Mouse (Mus musculus) right cerebral cortex, adult 2 months (tissue): ENCODE results near the gene Gpatch1.

Source experiments
- DNase-seq, 2 experiments: peaks; one replicate each; pipeline ENCODE4 v3.0.0; 2021 to 2022; ENCODE audit warnings: low spot score in 2 of 2

The Gpatch1 gene

GRCm38 (mm10) chr7:35317729-35318609, at the start of gene Gpatch1:
Gpatch1 (minus strand) TSS chr7:35318440.
- peak; percentile 98 to 99 for DNase-seq

- no peak for DNase-seq
Observed at GRCm38 (mm10) chr7:35365161-35365910, 47.1 kb upstream of the Gpatch1 start.

DNA sequence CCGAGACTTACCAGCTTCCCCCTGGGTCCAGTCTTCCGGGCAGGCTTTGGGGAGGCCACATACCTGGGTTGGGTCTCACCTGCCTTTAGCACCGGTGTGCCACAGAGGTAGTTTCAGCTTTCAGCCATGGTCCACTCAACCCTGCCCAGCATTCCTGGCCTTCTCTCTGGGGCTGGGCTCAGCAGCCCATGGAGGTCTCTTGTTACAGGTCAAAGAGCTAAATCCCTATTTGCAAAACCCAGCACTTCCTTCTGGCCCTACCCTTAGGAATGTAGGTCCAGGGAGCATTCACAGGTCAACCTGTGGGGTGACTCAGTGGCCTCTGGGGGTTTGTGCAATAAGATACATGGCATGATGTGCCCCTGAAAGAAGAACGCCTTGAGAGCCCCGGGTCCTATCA, 44.6 kb upstream of the Gpatch1 start:
- DNase-seq: no peak

DNA sequence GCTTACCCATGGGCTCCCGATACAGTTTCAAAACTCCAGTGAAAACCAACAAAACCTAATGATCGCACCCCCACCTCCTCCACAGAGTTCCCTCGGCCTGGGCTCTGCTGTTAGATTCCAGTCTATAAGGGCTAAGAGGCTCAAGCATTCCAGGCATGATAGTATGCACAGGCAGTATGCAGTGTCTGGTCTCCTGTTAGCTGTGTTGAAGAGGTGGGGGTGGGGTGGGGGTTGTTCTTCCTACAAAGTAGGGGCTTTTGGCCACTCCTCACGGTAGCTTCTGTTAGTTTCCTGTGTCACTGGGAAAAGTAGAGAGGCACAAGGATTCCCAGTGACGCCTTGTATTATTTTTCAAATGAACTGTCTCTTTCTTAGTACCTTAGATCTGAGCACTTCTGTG, 44.0 kb upstream of the Gpatch1 start:
- DNase-seq: no peak

- no peak for DNase-seq
Observed at GRCm38 (mm10) chr7:35357621-35358020, 39.4 kb upstream of the Gpatch1 start.

DNA sequence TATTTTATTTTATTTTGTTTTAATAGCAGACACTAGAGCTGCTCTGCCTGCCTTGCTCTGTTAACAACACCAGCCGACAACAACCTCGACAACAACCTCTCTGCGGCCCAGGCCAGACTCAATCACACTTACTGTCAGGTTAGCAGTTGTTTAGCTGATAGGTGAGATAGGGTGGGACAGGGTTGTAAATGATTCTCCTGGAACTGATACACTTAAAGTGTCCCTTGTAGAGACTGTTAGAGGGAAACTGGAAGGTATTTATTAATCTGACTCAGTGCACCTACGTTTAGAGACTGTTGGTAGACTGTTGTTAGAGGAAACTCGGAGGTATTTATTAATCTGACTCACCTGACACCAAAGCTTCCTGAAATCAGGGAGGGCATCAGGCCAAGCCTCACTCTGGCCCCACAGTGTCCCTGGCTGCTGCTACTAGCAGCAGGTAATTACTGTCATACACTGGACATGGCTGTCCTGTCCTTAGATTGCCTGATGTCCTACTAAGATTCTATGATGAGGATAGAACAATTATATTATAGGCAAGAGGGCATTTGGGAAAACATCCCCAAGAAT, 37.1 kb upstream of the Gpatch1 start:
- no peak for DNase-seq

GRCm38 (mm10) chr7:35353306-35353705, 35.1 kb upstream of the Gpatch1 start:
- no peak for DNase-seq

DNA sequence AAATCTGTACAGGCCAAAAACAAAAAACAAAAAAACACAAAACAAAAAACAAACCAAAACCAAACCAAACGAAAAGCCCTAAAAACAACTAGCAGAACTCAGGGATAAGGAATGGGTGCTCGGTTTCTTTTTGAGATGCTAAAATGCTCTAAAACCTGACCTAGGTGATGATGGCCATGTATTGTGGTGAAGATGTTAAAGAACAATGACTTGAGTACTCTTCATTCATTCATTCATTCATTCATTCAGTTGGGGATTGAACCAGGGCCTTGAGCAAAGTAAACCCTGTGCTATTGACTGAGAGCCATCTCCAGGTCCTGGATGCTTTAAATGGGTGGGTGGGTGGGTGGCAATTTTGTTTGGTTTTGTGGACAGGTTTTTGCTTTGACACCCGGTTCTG, 32.9 kb upstream of the Gpatch1 start:
- DNase-seq: no peak

GRCm38 (mm10) chr7:35349886-35350684, 31.8 kb upstream of the Gpatch1 start:
- DNase-seq: no peak

GRCm38 (mm10) chr7:35349022-35349421, 30.8 kb upstream of the Gpatch1 start:
- DNase-seq: no peak

DNA sequence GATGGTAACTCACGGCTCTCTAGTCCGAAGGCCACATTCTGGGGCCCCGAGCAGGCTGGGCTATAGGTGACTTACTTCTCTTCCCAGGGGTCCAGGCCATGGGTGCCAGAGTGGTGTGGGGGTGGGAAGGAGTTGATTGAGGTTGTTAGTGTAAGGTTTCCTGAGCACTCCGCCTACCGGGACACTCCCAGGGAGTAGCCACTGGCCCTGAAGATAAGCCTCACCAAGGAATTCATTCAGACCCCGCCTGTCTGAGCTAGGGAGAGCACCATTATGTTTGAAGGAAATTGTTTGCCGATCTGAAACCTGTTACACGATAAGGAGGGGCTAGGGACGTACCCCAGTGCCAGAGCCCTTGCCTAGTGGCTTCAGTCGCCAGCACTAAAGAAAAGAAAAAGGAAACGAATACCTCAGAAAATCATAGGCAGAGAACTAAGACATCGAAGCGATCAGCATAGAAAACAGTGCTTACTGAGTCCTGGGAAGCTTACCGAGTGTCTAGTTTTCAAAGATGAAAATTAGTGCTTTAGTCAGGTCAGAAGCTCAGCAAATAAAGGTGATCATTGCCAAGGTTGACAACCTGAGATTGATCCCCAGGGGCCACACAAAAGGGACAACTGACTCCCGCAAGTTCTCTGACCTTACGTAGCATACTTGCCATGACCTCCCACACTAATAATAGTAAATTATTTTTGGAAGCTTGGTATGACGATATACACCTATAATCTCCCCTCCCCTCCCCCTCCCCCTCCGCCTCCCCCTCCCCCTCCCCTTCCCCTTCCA, 29.9 kb upstream of the Gpatch1 start:
- DNase-seq: no peak

GRCm38 (mm10) chr7:35344785-35345330, 26.6 kb upstream of the Gpatch1 start:
- DNase-seq: no peak

DNA sequence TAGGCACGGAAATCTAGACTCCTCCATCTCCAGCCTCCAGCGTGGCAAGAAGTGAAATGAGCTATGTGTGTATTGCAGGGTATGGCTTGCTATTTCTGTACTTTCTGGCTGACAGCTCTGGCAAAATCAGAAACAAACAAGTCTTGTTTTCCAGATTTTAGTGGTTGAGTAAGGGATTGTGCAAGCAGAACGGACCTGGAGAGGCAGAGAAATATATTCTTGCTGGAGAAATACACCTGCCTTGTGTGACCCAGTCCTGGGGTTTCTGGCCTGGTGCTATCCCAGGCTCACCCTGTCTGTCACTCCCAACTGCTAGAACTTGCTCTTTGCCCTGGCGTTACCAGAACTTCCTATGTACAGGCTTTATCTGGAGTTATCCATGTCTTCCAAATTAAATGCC, 24.3 kb upstream of the Gpatch1 start:
- peak; percentile 18 to 25 for DNase-seq

GRCm38 (mm10) chr7:35341282-35341681, 23.0 kb upstream of the Gpatch1 start:
- no peak for DNase-seq

DNA sequence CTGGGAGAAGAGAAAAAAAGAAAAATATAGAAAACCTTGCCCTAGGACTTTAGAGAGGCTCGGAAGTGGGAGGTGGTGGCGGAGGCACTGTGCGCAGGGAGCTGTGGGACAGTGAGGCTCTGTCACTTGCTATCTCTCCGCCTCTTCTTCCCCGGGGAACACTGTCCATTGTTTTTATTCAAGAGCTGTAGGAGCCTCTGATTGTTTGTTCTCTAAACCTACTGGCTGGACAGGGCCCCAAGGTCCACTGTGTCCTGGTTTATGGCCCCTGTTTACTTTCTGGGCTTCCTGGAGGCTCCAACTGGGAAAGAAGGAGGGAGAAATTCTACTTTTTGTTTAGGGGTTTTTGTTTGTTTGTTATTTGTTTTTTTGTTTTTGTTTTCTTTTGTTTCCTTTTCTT, 22.0 kb upstream of the Gpatch1 start:
- DNase-seq: no peak

GRCm38 (mm10) chr7:35334527-35335452, 16.6 kb upstream of the Gpatch1 start:
- DNase-seq: peak; percentile 8 to 18

- peak; percentile 98 to 99 for DNase-seq
Observed at GRCm38 (mm10) chr7:35333692-35334526, 15.7 kb upstream of the Gpatch1 start, which contains the start of gene Rhpn2. Rhpn2 (plus strand) TSS chr7:35334170.

DNA sequence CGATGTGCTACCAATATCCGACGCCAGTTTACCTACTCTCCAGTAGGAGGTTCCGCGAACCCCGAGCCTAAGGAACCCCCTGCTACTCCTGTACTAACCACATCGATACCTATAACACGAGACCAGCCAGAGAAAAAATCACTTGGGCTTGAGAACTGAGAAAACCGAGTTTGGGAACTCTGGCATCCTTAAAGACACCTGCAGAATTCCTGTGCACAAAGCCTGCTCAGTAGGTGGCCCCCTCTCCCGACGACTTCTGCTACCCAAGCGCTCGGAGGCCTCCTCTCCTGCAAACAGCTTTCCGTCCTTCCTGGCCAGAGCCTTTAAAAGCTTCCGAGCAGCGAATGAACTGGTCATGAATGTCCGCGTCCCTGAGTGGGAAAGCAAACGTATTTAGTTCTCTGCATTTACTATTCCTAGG, 15.0 kb upstream of the Gpatch1 start:
- DNase-seq: peak; percentile 63
